Mouse (Mus musculus) telencephalon, adult 2 months (tissue): ENCODE results near the gene Sar1a.

Experiments
- DNase-seq: peaks from one replicate; pipeline ENCODE4 v3.0.0-alpha.2; 2011; ENCODE audit warnings: low read depth, low spot score

The Sar1a gene

GRCm38 (mm10) chr10:61730171-61730570 is 50.1 kb downstream of the Sar1a start:
- DNase-seq: no peak

GRCm38 (mm10) chr10:61734377-61734776 is 54.3 kb downstream of the Sar1a start:
- no peak for DNase-seq

GRCm38 (mm10) chr10:61736671-61737078 is 56.6 kb downstream of the Sar1a start:
- peak; percentile 18 for DNase-seq

GRCm38 (mm10) chr10:61737537-61737936 is 57.4 kb downstream of the Sar1a start:
- no peak for DNase-seq

GRCm38 (mm10) chr10:61738126-61738525 is 58.0 kb downstream of the Sar1a start:
- no peak for DNase-seq

- DNase-seq: no peak
These were observed 61.2 kb downstream of the Sar1a start for GRCm38 (mm10) chr10:61741306-61741705.

GRCm38 (mm10) chr10:61741873-61742272 is 61.8 kb downstream of the Sar1a start:
- no peak for DNase-seq

GRCm38 (mm10) chr10:61742336-61742735 is 62.2 kb downstream of the Sar1a start:
- no peak for DNase-seq
